Comparison of ENCODE assay signal across 9 mouse cellular contexts in genomic region chr2:170343819-170344317, GRCm38 (mm10).
DNase-seq lines count a peak whose midpoint lies in the region; ATAC-seq and TF ChIP-seq lines count a peak whose summit lies in the region.
"Had no signal": no experiment of that assay in that cellular context is flagged by ENCODE, and none has a peak within 500 bp of the region (broad histone marks: within the 10 kb centered on the region; RNA-seq: fewer than 3 reads in every experiment).

No protein-coding gene starts in this region.

- H3K4me3 ChIP-seq in gastrocnemius, adult 2 months, result no peak overlapping the region
- 0 out of 2 replicates have a peak overlapping the region, but pooled peaks have one; percentile 23 for H3K4me3 ChIP-seq in ES-Bruce4 (ENCODE audit: low read depth, low read length)
- no peak overlapping the region for H3K4me3 ChIP-seq in hindbrain, embryonic 16.5 days (ENCODE audit: low read length)
- H3K4me3 ChIP-seq in midbrain, embryonic 12.5 days, result no peak overlapping the region
- H3K4me3 ChIP-seq: erythroblast, embryonic 14.5 days had no signal

- H3K36me3 ChIP-seq in ES-Bruce4 (ENCODE audit: control insufficient read depth, insufficient read depth, low read length, poor library complexity, severe bottlenecking), result no peaks in the 10 kb centered on the region
- H3K36me3 ChIP-seq in hindbrain, embryonic 16.5 days (ENCODE audit: control insufficient read depth, insufficient read depth, low read length), result no peaks in the 10 kb centered on the region
- no peaks in the 10 kb centered on the region for H3K36me3 ChIP-seq in midbrain, embryonic 12.5 days

- TF ChIP-seq CTCF in gastrocnemius, adult 2 months (IDR thresholded peaks at IDR 0.05), result no peak
- TF ChIP-seq CTCF in ES-Bruce4 (IDR thresholded peaks at IDR 0.05; ENCODE audit: low read depth, low read length), result no peak

- TF ChIP-seq EP300 in ES-Bruce4 (IDR thresholded peaks at IDR 0.05; ENCODE audit: insufficient read depth, low read depth, low read length), result no peak

- peaks cover 4% of the 10 kb centered on the region for H3K4me1 ChIP-seq in ES-Bruce4 (ENCODE audit: control insufficient read depth, insufficient read depth, low read length)
- peaks cover 3% of the 10 kb centered on the region for H3K4me1 ChIP-seq in hindbrain, embryonic 16.5 days (ENCODE audit: control insufficient read depth, insufficient read depth, low read depth, low read length)
- peaks cover 32% of the 10 kb centered on the region for H3K4me1 ChIP-seq in midbrain, embryonic 12.5 days

- peak overlapping the region; percentile 57 for H3K9ac ChIP-seq in ES-Bruce4 (ENCODE audit: low read depth, poor library complexity, severe bottlenecking)
- no peak overlapping the region for H3K9ac ChIP-seq in hindbrain, embryonic 16.5 days (ENCODE audit: low read depth, low read length)
- H3K9ac ChIP-seq in midbrain, embryonic 12.5 days (replicated peaks), result no peak overlapping the region

- H3K4me2 ChIP-seq in hindbrain, embryonic 16.5 days (ENCODE audit: low read length), result no peak overlapping the region
- H3K4me2 ChIP-seq in midbrain, embryonic 12.5 days (replicated peaks), result no peak overlapping the region

- no peaks in the 10 kb centered on the region for H3K9me3 ChIP-seq in ES-Bruce4 (replicated peaks; ENCODE audit: control insufficient read depth, insufficient read depth, low read length, poor library complexity, severe bottlenecking)
- no peaks in the 10 kb centered on the region for H3K9me3 ChIP-seq in hindbrain, embryonic 16.5 days (ENCODE audit: control insufficient read depth, low read length)
- H3K9me3 ChIP-seq in midbrain, embryonic 12.5 days, result no peaks in the 10 kb centered on the region

- 39% methylated on average over 10 of the region's 10 CpGs for WGBS in hindbrain, embryonic 16.5 days
- 44% methylated on average over 10 of the region's 10 CpGs for WGBS in midbrain, embryonic 12.5 days

- ATAC-seq in hindbrain, embryonic 16.5 days, result peak; percentile 74
- peak; percentile 23; the same call in 1 of the 2 replicates for ATAC-seq in midbrain, embryonic 12.5 days (ENCODE audit: low FRiP score, low read depth)

- no peaks in the 10 kb centered on the region for H3K27me3 ChIP-seq in ES-Bruce4 (ENCODE audit: control insufficient read depth, insufficient read depth, low read length, poor library complexity, severe bottlenecking)
- no peaks in the 10 kb centered on the region for H3K27me3 ChIP-seq in hindbrain, embryonic 16.5 days (replicated peaks; ENCODE audit: control insufficient read depth, insufficient read depth, low read length)
- H3K27me3 ChIP-seq in midbrain, embryonic 12.5 days, result no peaks in the 10 kb centered on the region; the same call in 1 of the 2 replicates

- peak overlapping the region; percentile 41 for H3K27ac ChIP-seq in gastrocnemius, adult 2 months
- H3K27ac ChIP-seq in ES-Bruce4 (ENCODE audit: insufficient read depth, low read length), result no peak overlapping the region
- H3K27ac ChIP-seq in hindbrain, embryonic 16.5 days (ENCODE audit: low read depth, low read length), result peak overlapping the region; percentile 46; the same call in 1 of the 2 replicates
- peak overlapping the region; percentile 66 for H3K27ac ChIP-seq in midbrain, embryonic 12.5 days (replicated peaks)

- no peak for DNase-seq in gastrocnemius, adult 2 months
- DNase-seq in gastrocnemius, postnatal 10 days, result no peak
- DNase-seq in adrenal gland, adult 8-10 months, result no peak
- no peak for DNase-seq in retina, embryonic 14.5 days (ENCODE audit: low spot score)
- no peak for DNase-seq in gastrocnemius, postnatal 4 days (ENCODE audit: low spot score in 2 of 2)

- intact Hi-C loops in gastrocnemius, adult 2 months (cut with DNase I), result no loop called here

- TF ChIP-seq POLR2A in ES-Bruce4 (IDR thresholded peaks at IDR 0.05; ENCODE audit: insufficient read depth, low read length), result no peak
